Comparison of ENCODE assay signal across 13 mouse cellular contexts in the genomic region with DNA sequence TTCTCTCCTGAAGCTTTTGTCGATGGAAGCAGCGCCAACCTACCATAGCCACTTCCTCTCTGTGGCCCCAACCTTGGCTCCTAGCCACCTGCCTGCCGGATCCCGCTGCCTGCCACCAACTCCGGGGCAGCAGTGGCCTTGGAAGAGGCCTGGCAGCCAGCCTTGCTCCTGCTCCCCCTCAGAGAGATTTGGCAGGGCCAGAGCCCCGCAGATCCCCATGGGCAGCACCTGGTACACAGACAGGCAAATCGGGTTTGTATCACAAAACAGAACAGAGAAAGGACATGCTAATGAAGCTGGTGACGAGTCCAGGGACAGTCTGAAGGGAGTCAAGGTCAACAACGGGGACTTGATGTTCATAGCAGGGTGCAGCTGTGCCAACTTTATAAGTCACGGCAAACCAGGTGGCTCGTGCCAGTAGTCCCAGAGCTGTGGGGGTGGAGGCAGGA. TPM values are rescaled to one million over a fixed set of nuclear protein-coding genes. Genes with fewer than 3 reads are reported as not detected.
A peak's percentile ranks its signal among the peaks of the same experiment; 100 is the strongest.
DNase-seq lines count a peak whose midpoint lies in the region; ATAC-seq lines count a peak whose summit lies in the region.
"Had no signal": no experiment of that assay in that cellular context is flagged by ENCODE, and none has a peak within 500 bp of the region (broad histone marks: within the 10 kb centered on the region; RNA-seq: fewer than 3 reads in every experiment).

No protein-coding gene starts in this region.

- no peaks in the 10 kb centered on the region for H3K27me3 ChIP-seq in hindbrain, embryonic 14.5 days (ENCODE audit: control insufficient read depth, insufficient read depth, low read length)
- H3K27me3 ChIP-seq: neural tube, embryonic 13.5 days had no signal

- no peaks in the 10 kb centered on the region for H3K4me1 ChIP-seq in hindbrain, embryonic 14.5 days (replicated peaks; ENCODE audit: control insufficient read depth, insufficient read depth, low read length)
- H3K4me1 ChIP-seq: neural tube, embryonic 13.5 days had no signal

- H3K9me3 ChIP-seq in hindbrain, embryonic 14.5 days (ENCODE audit: control insufficient read depth, low read length) = no peaks in the 10 kb centered on the region
- H3K9me3 ChIP-seq: neural tube, embryonic 13.5 days had no signal

- ATAC-seq in hindbrain, embryonic 14.5 days (ENCODE audit: low FRiP score) = no peak

- DNase-seq in layer of hippocampus, postnatal 10 days (ENCODE audit: low spot score in 2 of 2) = peak; percentile 17 to 26
- no peak for DNase-seq in layer of hippocampus, postnatal 25 days (ENCODE audit: extremely low spot score in 1 of 2, low spot score in 1 of 2)
- peak; percentile 62 to 76 for DNase-seq in adrenal gland, adult 18-20 months (ENCODE audit: low spot score in 2 of 2)
- DNase-seq in cerebellum, postnatal 10 days = peak; percentile 85 to 90
- peak; percentile 64 for DNase-seq in kidney, postnatal 10 days
- DNase-seq in hindbrain, embryonic 14.5 days (ENCODE audit: low spot score) = no peak
- DNase-seq in thymus, postnatal 14 days = no peak
- no peak for DNase-seq in B cell, adult 2 months
- DNase-seq: thymus, postnatal 4 days had no signal

- WGBS in hindbrain, embryonic 14.5 days = 73% methylated on average over 11 of the region's 11 CpGs

- no peaks in the 10 kb centered on the region for H3K36me3 ChIP-seq in hindbrain, embryonic 14.5 days (replicated peaks; ENCODE audit: control insufficient read depth, insufficient read depth)
- H3K36me3 ChIP-seq: G1E; neural tube, embryonic 13.5 days had no signal

- no peak overlapping the region for H3K4me3 ChIP-seq in hindbrain, embryonic 14.5 days (replicated peaks; ENCODE audit: low read length)
- H3K4me3 ChIP-seq: neural tube, embryonic 13.5 days had no signal

- H3K9ac ChIP-seq in hindbrain, embryonic 14.5 days = no peak overlapping the region
- H3K9ac ChIP-seq: liver, embryonic 14.5 days; neural tube, embryonic 13.5 days had no signal

- no peak overlapping the region for H3K27ac ChIP-seq in hindbrain, embryonic 14.5 days
- H3K27ac ChIP-seq: liver, embryonic 14.5 days; neural tube, embryonic 13.5 days had no signal

- H3K4me2 ChIP-seq in hindbrain, embryonic 14.5 days (replicated peaks) = no peak overlapping the region
- H3K4me2 ChIP-seq: neural tube, embryonic 13.5 days had no signal

RNA-seq across cellular contexts. Expression of a gene that starts 10.0 kb away (rescaled TPM):
- not detected for total RNA-seq in layer of hippocampus, postnatal 10 days (2021)
- not detected for total RNA-seq in layer of hippocampus, postnatal 25 days (2021)
- 10 to 100 TPM; 48.6 to 60.7 TPM for total RNA-seq in adrenal gland, adult 18-20 months (2021)
- not detected in 2 replicates for polyA plus RNA-seq in hindbrain, embryonic 14.5 days (2014; fragmentation: Nextera tagmentation; extraction: Ambion mirVana)
- total RNA-seq: G1E had no signal
- polyA plus RNA-seq: embryonic facial prominence, embryonic 11.5 days; neural tube, embryonic 13.5 days had no signal

RNA-seq across cellular contexts. Expression of a gene that starts 11.4 kb away (rescaled TPM):
- 1 to 10 TPM; 6.3 to 8.5 TPM for total RNA-seq in layer of hippocampus, postnatal 10 days (2021)
- total RNA-seq in layer of hippocampus, postnatal 25 days (2021) = 1 to 10 TPM; 8.2 to 9.5 TPM
- total RNA-seq in adrenal gland, adult 18-20 months (2021) = 1 to 10 TPM; 5.7 to 7.2 TPM
- polyA plus RNA-seq in hindbrain, embryonic 14.5 days (2014; fragmentation: Nextera tagmentation; extraction: Ambion mirVana) = 6.2 and 7.5 TPM in 2 replicates

RNA-seq across cellular contexts. Expression of a gene that starts 17.4 kb away (rescaled TPM):
- 100 to 1,000 TPM; 117 to 129 TPM for total RNA-seq in layer of hippocampus, postnatal 10 days (2021)
- 100 to 1,000 TPM; 117 TPM for total RNA-seq in layer of hippocampus, postnatal 25 days (2021)
- 100 to 1,000 TPM; 148 to 172 TPM for total RNA-seq in adrenal gland, adult 18-20 months (2021)
- polyA plus RNA-seq in hindbrain, embryonic 14.5 days (2014; fragmentation: Nextera tagmentation; extraction: Ambion mirVana) = 170 and 176 TPM in 2 replicates

RNA-seq across cellular contexts. Expression of a gene that starts 21.0 kb away (rescaled TPM):
- 10 to 100 TPM; 12.4 to 14.8 TPM for total RNA-seq in layer of hippocampus, postnatal 10 days (2021)
- total RNA-seq in layer of hippocampus, postnatal 25 days (2021) = 10 to 100 TPM; 10.0 to 10.2 TPM
- 10 to 100 TPM; 16.2 to 16.4 TPM for total RNA-seq in adrenal gland, adult 18-20 months (2021)
- 19.7 and 20.4 TPM in 2 replicates for polyA plus RNA-seq in hindbrain, embryonic 14.5 days (2014; fragmentation: Nextera tagmentation; extraction: Ambion mirVana)

RNA-seq across cellular contexts. Expression of a gene that starts 38.8 kb away (rescaled TPM):
- total RNA-seq in layer of hippocampus, postnatal 10 days (2021) = 1 to 10 TPM; 1.8 to 2.1 TPM
- 1 to 10 TPM; 1.5 to 1.9 TPM for total RNA-seq in layer of hippocampus, postnatal 25 days (2021)
- 1 to 10 TPM; 1.4 to 1.9 TPM for total RNA-seq in adrenal gland, adult 18-20 months (2021)
- polyA plus RNA-seq in hindbrain, embryonic 14.5 days (2014; fragmentation: Nextera tagmentation; extraction: Ambion mirVana) = 2.7 and 3.9 TPM in 2 replicates

Comparison
In these comparisons a context has a peak if more than half of its experiments do, and no peak if none do; other contexts are left out.
1. DNase-seq: peak in layer of hippocampus, postnatal 10 days (2 of 2), adrenal gland, adult 18-20 months (2 of 2), cerebellum, postnatal 10 days (2 of 2) and kidney, postnatal 10 days (single experiment); none in layer of hippocampus, postnatal 25 days (0 of 2), hindbrain, embryonic 14.5 days (single experiment), thymus, postnatal 14 days (single experiment) and B cell, adult 2 months (0 of 2).
2. RNA of a gene that starts 10.0 kb away (total RNA-seq): 48.6 to 60.7 TPM in adrenal gland, adult 18-20 months; not detected in layer of hippocampus, postnatal 10 days and not detected in layer of hippocampus, postnatal 25 days; every median in the first group is over 10 times any median in the second.